Mouse (Mus musculus) skeletal muscle tissue, postnatal 0 days (tissue): ENCODE measurements around the gene Ifrd2. TPM values are rescaled to one million over a fixed set of nuclear protein-coding genes. Genes with fewer than 3 reads are reported as not detected.

ENCODE experiments used
- polyA plus RNA-seq: library from polyadenylated mRNA; unstranded; fragments of >200 nt; fragmentation: Nextera tagmentation; extraction: Ambion mirVana; gene quantifications from 2 replicates; pipeline ENCODE4 v1.2.1, GENCODE M21; 2015

The Ifrd2 gene
- 32.7 and 34.9 TPM in 2 replicates for polyA plus RNA-seq

GRCm38 (mm10) chr9:107586974-107587832, at the start of gene Ifrd2:
TSS of gene Ifrd2 (plus strand) at chr9:107587642.

GRCm38 (mm10) chr9:107541474-107542351, 45.7 kb upstream of the Ifrd2 start, which contains the start of the genes Cyb561d2 and Nprl2:
TSS of gene Cyb561d2 (minus strand) at chr9:107542193.
TSS of gene Nprl2 (plus strand) at chr9:107542226.

GRCm38 (mm10) chr9:107547026-107547425, 40.4 kb upstream of the Ifrd2 start, which contains the start of gene Zmynd10:
TSS of gene Zmynd10 (plus strand) at chr9:107547298.

GRCm38 (mm10) chr9:107551117-107551889, 36.1 kb upstream of the Ifrd2 start, which contains the start of gene Rassf1:
TSS of gene Rassf1 (plus strand) at chr9:107551555.

GRCm38 (mm10) chr9:107563029-107563581, 24.3 kb upstream of the Ifrd2 start, which contains the start of gene Tusc2:
TSS of gene Tusc2 (plus strand) at chr9:107563255.

GRCm38 (mm10) chr9:107567702-107568319, 19.6 kb upstream of the Ifrd2 start, which contains the start of gene Hyal2:
TSS of gene Hyal2 (plus strand) at chr9:107567945.

GRCm38 (mm10) chr9:107576357-107577107, 10.9 kb upstream of the Ifrd2 start, which contains the start of gene Hyal1:
TSS of gene Hyal1 (plus strand) at chr9:107576927.

GRCm38 (mm10) chr9:107578587-107578986, 8.9 kb upstream of the Ifrd2 start, which contains the start of gene Naa80:
TSS of gene Naa80 (plus strand) at chr9:107578887.

GRCm38 (mm10) chr9:107580501-107581317, 6.7 kb upstream of the Ifrd2 start, which contains the start of gene Hyal3:
TSS of gene Hyal3 (plus strand) at chr9:107580818.

GRCm38 (mm10) chr9:107608741-107609432, 21.4 kb downstream of the Ifrd2 start, which contains the start of gene Sema3b:
TSS of gene Sema3b (minus strand) at chr9:107609229.

GRCm38 (mm10) chr9:107635279-107636028, 48.0 kb downstream of the Ifrd2 start, which contains the start of gene Gnai2:
TSS of gene Gnai2 (minus strand) at chr9:107635367.

Other genes starting within 250 kb of the Ifrd2 start
- 9.7 and 10.7 TPM in 2 replicates for gene Hemk1, start 249.3 kb upstream of the Ifrd2 start, polyA plus RNA-seq
- 12.1 and 13.0 TPM in 2 replicates for gene 6430571L13Rik, start 247.0 kb upstream of the Ifrd2 start, polyA plus RNA-seq
- gene Cacna2d2, start 188.0 kb upstream of the Ifrd2 start, polyA plus RNA-seq = 0.15 and 0.21 TPM in 2 replicates
- 33.1 and 36.2 TPM in 2 replicates for gene Tmem115, start 53.7 kb upstream of the Ifrd2 start, polyA plus RNA-seq
- 8.3 and 10.3 TPM in 2 replicates for gene Cyb561d2, start 45.4 kb upstream of the Ifrd2 start, polyA plus RNA-seq
- 15.7 and 18.0 TPM in 2 replicates for gene Nprl2, start 45.4 kb upstream of the Ifrd2 start, polyA plus RNA-seq
- gene Zmynd10, start 40.3 kb upstream of the Ifrd2 start, polyA plus RNA-seq = 0.33 TPM in 1 of 2 replicates, not detected in the other
- gene Rassf1, start 36.1 kb upstream of the Ifrd2 start, polyA plus RNA-seq = 33.8 and 39.4 TPM in 2 replicates
- gene Tusc2, start 24.4 kb upstream of the Ifrd2 start, polyA plus RNA-seq = 34.6 and 34.7 TPM in 2 replicates
- gene Hyal2, start 19.7 kb upstream of the Ifrd2 start, polyA plus RNA-seq = 36.3 and 38.8 TPM in 2 replicates
- 4.3 and 5.2 TPM in 2 replicates for gene Hyal1, start 10.7 kb upstream of the Ifrd2 start, polyA plus RNA-seq
- 18.0 and 18.3 TPM in 2 replicates for gene Naa80, start 8.8 kb upstream of the Ifrd2 start, polyA plus RNA-seq
- gene Hyal3, start 6.8 kb upstream of the Ifrd2 start, polyA plus RNA-seq = 0.24 and 0.34 TPM in 2 replicates
- gene Sema3b, start 21.6 kb downstream of the Ifrd2 start, polyA plus RNA-seq = 24.9 and 27.5 TPM in 2 replicates
- gene Gnai2, start 47.7 kb downstream of the Ifrd2 start, polyA plus RNA-seq = 200 and 252 TPM in 2 replicates
- gene Slc38a3, start 81.9 kb downstream of the Ifrd2 start, polyA plus RNA-seq = 1.5 and 2.5 TPM in 2 replicates
- 0.32 and 1.1 TPM in 2 replicates for gene Gnat1, start 92.1 kb downstream of the Ifrd2 start, polyA plus RNA-seq
- 2.2 and 2.3 TPM in 2 replicates for gene Sema3f, start 122.8 kb downstream of the Ifrd2 start, polyA plus RNA-seq
- 66.5 and 71.1 TPM in 2 replicates for gene Rbm5, start 183.4 kb downstream of the Ifrd2 start, polyA plus RNA-seq